Mouse (Mus musculus) hindbrain, embryonic 10.5 days (tissue): Measurements from ENCODE around the gene Hist2h3c2. TPM values are rescaled to one million over a fixed set of nuclear protein-coding genes. Genes with fewer than 3 reads are reported as not detected.

Source experiments
- DNase-seq: peaks from one replicate; pipeline ENCODE4 v3.0.0-alpha.2; 2017; ENCODE audit warnings: low spot score
- H3K27ac ChIP-seq: fragments of 300-500 bp; sonication (generic); 2 replicates; pipeline ENCODE4 v1.5.1; 2016; ENCODE audit warnings: mild to moderate bottlenecking, moderate library complexity
- H3K27me3 ChIP-seq: fragments of 300-500 bp; sonication (generic); 2 replicates; pipeline ENCODE4 v1.6.1; 2016; ENCODE audit warnings: mild to moderate bottlenecking; ENCODE audit not compliant: poor library complexity, insufficient read depth, severe bottlenecking
- H3K36me3 ChIP-seq: fragments of 300-500 bp; sonication (generic); 2 replicates; pipeline ENCODE4 v1.6.1; 2016; ENCODE audit warnings: mild to moderate bottlenecking, moderate library complexity
- H3K4me1 ChIP-seq: fragments of 300-500 bp; sonication (generic); replicated peaks from 2 replicates; pipeline ENCODE4 v1.6.1; 2016; ENCODE audit warnings: mild to moderate bottlenecking
- H3K4me3 ChIP-seq: fragments of 300-500 bp; sonication (generic); 2 replicates; pipeline ENCODE4 v1.5.1; 2016; ENCODE audit warnings: mild to moderate bottlenecking, moderate library complexity
- H3K9me3 ChIP-seq: fragments of 300-500 bp; sonication (generic); 2 replicates; pipeline ENCODE4 v1.6.1; 2016; ENCODE audit warnings: mild to moderate bottlenecking, moderate library complexity
- WGBS: fragments of 180-500 bp; shearing (Covaris S2); methylation state at CpG from one replicate; pipeline ENCODE4 v1.1.7; 2016; 5-methylcytosine and 5-hydroxymethylcytosine counted together
- polyA plus RNA-seq: library from polyadenylated mRNA; unstranded; fragments of >200 nt; fragmentation: Nextera tagmentation; extraction: Ambion mirVana; gene quantifications from 2 replicates; pipeline ENCODE4 v1.2.1, GENCODE M21; 2016

Hist2h3c2 gene
- polyA plus RNA-seq, 1 experiment from 2014 or later: 8.4 TPM

DNA sequence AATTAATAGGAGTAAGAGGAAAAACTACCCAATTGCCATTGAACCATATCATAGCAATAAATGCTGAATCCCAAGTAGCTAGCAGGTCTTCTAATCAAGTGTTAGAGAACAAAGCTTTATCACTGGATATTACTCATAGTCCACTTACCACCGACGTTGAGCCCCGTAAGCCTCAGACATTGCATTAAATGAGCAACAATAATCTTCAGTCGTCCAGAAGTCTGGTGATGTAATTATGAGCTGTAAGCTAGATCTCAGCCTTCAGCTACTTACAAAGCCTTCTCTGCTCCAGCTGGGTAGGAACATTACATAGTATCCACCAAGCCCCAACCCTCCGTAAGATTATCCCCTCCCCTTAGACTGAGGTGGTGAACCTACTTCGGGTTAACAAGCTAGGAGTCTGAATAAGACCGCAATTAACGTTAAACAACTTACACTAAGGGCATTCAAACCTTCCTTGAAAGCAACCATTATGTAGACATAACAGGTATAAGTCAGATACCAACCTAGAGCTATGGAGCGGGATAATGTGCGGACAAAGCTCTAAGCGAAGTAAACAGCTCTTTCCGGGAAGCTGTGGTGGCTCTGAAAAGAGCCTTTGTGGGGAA is 919 bp downstream of the Hist2h3c2 start:
- H3K4me1 ChIP-seq: peaks cover 24% of the 10 kb centered on the region
- no peaks in the 10 kb centered on the region for H3K27me3 ChIP-seq
- H3K9me3 ChIP-seq: no peaks in the 10 kb centered on the region
- WGBS: under 1% methylated on average over 12 of the region's 12 CpGs
- H3K4me3 ChIP-seq: peak overlapping the region; percentile 60
- H3K27ac ChIP-seq: peak overlapping the region; percentile 91
- no peaks in the 10 kb centered on the region for H3K36me3 ChIP-seq
- DNase-seq: peak; percentile 36

GRCm38 (mm10) chr3:96237335-96237903 is 1.5 kb downstream of the Hist2h3c2 start:
- Histone ChIP-seq H3K27ac (peak overlapping the region; percentile 91), H3K36me3 (no peaks in the 10 kb centered on the region), H3K9me3 (no peaks in the 10 kb centered on the region), H3K4me1 (peaks cover 24% of the 10 kb centered on the region), H3K4me3 (peak overlapping the region; percentile 60), H3K27me3 (no peaks in the 10 kb centered on the region)
- WGBS: 32% methylated on average over 7 of the region's 7 CpGs
- peak; percentile 43 for DNase-seq

GRCm38 (mm10) chr3:96236834-96237334 is 2.0 kb downstream of the Hist2h3c2 start:
- Histone ChIP-seq H3K27ac (peak overlapping the region; percentile 91), H3K4me3 (peak overlapping the region; percentile 60), H3K9me3 (no peaks in the 10 kb centered on the region), H3K4me1 (peaks cover 24% of the 10 kb centered on the region), H3K36me3 (no peaks in the 10 kb centered on the region), H3K27me3 (no peaks in the 10 kb centered on the region)
- peak; percentile 33 for DNase-seq
- WGBS: 86% methylated on average over 4 of the region's 4 CpGs

DNA sequence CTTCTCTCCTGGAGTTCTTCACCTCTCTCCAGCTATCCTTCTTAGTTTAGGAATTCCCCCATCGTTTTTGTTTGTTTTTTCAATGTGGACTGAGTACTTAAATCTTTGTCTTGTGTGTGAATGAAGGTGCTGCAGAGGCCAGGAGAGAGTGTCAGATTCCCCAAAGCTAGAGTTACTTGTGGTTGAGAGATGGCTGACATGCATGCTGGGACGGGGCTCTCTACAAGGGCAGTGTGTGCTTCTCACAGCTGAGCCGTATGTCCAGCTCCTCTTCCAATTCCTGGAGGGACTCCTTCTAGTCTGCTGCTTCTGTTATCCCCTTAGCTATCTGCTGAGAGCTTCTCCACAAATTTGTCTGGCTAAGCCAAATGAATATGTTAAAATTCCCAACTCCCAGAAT is 3.1 kb downstream of the Hist2h3c2 start:
- Histone ChIP-seq H3K27me3 (no peaks in the 10 kb centered on the region), H3K9me3 (no peaks in the 10 kb centered on the region), H3K4me1 (peaks cover 21% of the 10 kb centered on the region), H3K36me3 (no peaks in the 10 kb centered on the region), H3K27ac (no peak overlapping the region; the same call in 1 of the 2 replicates), H3K4me3 (no peak overlapping the region)
- WGBS: 55% methylated on average over 3 of the region's 3 CpGs
- no peak for DNase-seq

- H3K27ac ChIP-seq: no peak overlapping the region
- H3K27me3 ChIP-seq: no peaks in the 10 kb centered on the region
- no peak overlapping the region for H3K4me3 ChIP-seq
- WGBS: 95% methylated on average over 2 of the region's 2 CpGs
- DNase-seq: no peak
- H3K9me3 ChIP-seq: no peaks in the 10 kb centered on the region
- H3K36me3 ChIP-seq: no peaks in the 10 kb centered on the region
- H3K4me1 ChIP-seq: peaks cover 16% of the 10 kb centered on the region
Observed at GRCm38 (mm10) chr3:96234914-96235313, 4.0 kb downstream of the Hist2h3c2 start.

DNA sequence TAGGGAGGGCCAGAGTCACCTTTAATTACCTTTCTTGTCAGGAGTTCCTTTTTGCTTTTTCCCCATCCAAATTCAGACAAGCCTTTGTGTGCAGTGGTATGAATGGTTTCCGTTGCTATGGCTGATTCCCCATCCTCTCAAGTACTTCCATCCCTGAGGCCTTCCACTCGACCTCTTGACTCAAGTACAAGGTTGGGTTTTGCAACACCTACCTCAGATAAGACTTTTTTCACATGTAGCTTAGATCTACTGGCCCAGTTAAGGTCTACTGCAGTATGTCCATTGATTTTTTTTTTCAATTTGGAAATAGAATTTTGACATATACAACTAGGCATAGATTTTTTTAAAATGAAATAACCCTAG is 7.2 kb downstream of the Hist2h3c2 start:
- Histone ChIP-seq H3K4me1 (peaks cover 10% of the 10 kb centered on the region; the same call in 1 of the 2 replicates), H3K9me3 (no peaks in the 10 kb centered on the region), H3K4me3 (no peak overlapping the region), H3K36me3 (no peaks in the 10 kb centered on the region), H3K27ac (no peak overlapping the region), H3K27me3 (no peaks in the 10 kb centered on the region)
- WGBS: 74% methylated on average over 2 of the region's 2 CpGs
- DNase-seq: no peak

GRCm38 (mm10) chr3:96230910-96231757 is 7.8 kb downstream of the Hist2h3c2 start:
- Histone ChIP-seq H3K4me3 (no peak overlapping the region), H3K27ac (no peak overlapping the region), H3K4me1 (0 out of 2 replicates have a peak, but pooled peaks cover 11% of the 10 kb centered on the region), H3K36me3 (no peaks in the 10 kb centered on the region), H3K9me3 (no peaks in the 10 kb centered on the region), H3K27me3 (no peaks in the 10 kb centered on the region)
- no peak for DNase-seq
- 78% methylated on average over 4 of the region's 4 CpGs for WGBS

GRCm38 (mm10) chr3:96230404-96230803 is 8.5 kb downstream of the Hist2h3c2 start:
- Histone ChIP-seq H3K4me3 (no peak overlapping the region), H3K9me3 (no peaks in the 10 kb centered on the region), H3K27me3 (no peaks in the 10 kb centered on the region), H3K27ac (no peak overlapping the region), H3K4me1 (peaks cover 18% of the 10 kb centered on the region), H3K36me3 (no peaks in the 10 kb centered on the region)
- 84% methylated on average over 2 of the region's 2 CpGs for WGBS
- no peak for DNase-seq

- Histone ChIP-seq H3K9me3 (no peaks in the 10 kb centered on the region), H3K27me3 (no peaks in the 10 kb centered on the region), H3K4me1 (peaks cover 31% of the 10 kb centered on the region), H3K36me3 (no peaks in the 10 kb centered on the region), H3K4me3 (no peak overlapping the region), H3K27ac (no peak overlapping the region)
- no peak for DNase-seq
- WGBS: 63% methylated on average over 2 of the region's 2 CpGs
Observed at GRCm38 (mm10) chr3:96228828-96229227, 10.1 kb downstream of the Hist2h3c2 start.

- no peak overlapping the region for H3K4me3 ChIP-seq
- no peak for DNase-seq
- no peaks in the 10 kb centered on the region for H3K36me3 ChIP-seq
- H3K9me3 ChIP-seq: no peaks in the 10 kb centered on the region
- H3K27me3 ChIP-seq: no peaks in the 10 kb centered on the region
- H3K4me1 ChIP-seq: peaks cover 48% of the 10 kb centered on the region
- WGBS: 71% methylated on average over 8 of the region's 8 CpGs
- H3K27ac ChIP-seq: no peak overlapping the region
Observed at GRCm38 (mm10) chr3:96226695-96227648, 12.0 kb downstream of the Hist2h3c2 start.

- Histone ChIP-seq H3K27me3 (no peaks in the 10 kb centered on the region), H3K4me3 (peak overlapping the region; percentile 24; the same call in 1 of the 2 replicates), H3K9me3 (no peaks in the 10 kb centered on the region), H3K4me1 (peaks cover 58% of the 10 kb centered on the region), H3K27ac (peak overlapping the region; percentile 9; the same call in 1 of the 2 replicates), H3K36me3 (no peaks in the 10 kb centered on the region)
- DNase-seq: no peak
- 22% methylated on average over 2 of the region's 2 CpGs for WGBS
Observed at GRCm38 (mm10) chr3:96225421-96225820, 13.5 kb downstream of the Hist2h3c2 start.

GRCm38 (mm10) chr3:96222774-96223173 is 16.2 kb downstream of the Hist2h3c2 start:
- H3K27me3 ChIP-seq: no peaks in the 10 kb centered on the region
- peak overlapping the region; percentile 68 for H3K4me3 ChIP-seq
- WGBS: 92% methylated on average over 4 of the region's 4 CpGs
- H3K4me1 ChIP-seq: peaks cover 69% of the 10 kb centered on the region
- DNase-seq: no peak
- no peaks in the 10 kb centered on the region for H3K36me3 ChIP-seq
- H3K27ac ChIP-seq: 0 out of 2 replicates have a peak overlapping the region, but pooled peaks have one; percentile 35
- no peaks in the 10 kb centered on the region for H3K9me3 ChIP-seq
